Mouse (Mus musculus) left cerebral cortex, postnatal 36 days (tissue): ENCODE results near the gene BC051019. TPM values are rescaled to one million over a fixed set of nuclear protein-coding genes. Genes with fewer than 3 reads are reported as not detected.

Experiments
- DNase-seq, 2 experiments: peaks; one replicate each; pipeline ENCODE4 v3.0.0; 2021 to 2022; ENCODE audit warnings: low spot score in 2 of 2, mixed read lengths in 1 of 2
- intact Hi-C: fragments of 180-260 bp; cut with DNase I; formaldehyde crosslinking; loops from one replicate; pipeline ENCODE4 v1.15.1; 2025
- total RNA-seq, 2 experiments: library from RNA; stranded (reverse); gene quantifications; 2 replicates each; pipeline ENCODE4 v1.2.3; 2021

The BC051019 gene
- total RNA-seq = not detected

DNA sequence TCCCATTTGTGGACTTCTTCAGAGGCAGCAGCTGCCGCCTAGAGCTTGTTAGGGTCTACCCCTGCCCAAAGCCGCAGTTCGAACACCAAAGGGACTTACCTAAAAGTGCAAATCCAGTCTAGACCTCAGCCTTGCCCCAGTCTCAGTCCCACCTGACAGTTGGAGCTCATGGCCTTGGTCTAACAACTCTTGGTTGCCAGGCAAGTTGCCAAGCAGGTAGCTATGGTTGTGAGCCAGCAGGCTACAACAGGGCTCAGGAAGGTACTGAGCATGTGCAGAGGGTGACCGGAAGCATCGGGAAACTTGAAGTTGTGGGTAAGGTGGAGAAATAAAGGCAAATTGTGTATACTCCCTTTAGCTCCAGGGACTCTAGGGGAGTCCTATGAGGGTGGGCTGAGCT is at the start of gene BC051019:
Gene BC051019 (minus strand): TSS at position 154 of the 400 bp plus-strand sequence.
- DNase-seq = no peak
- intact Hi-C loops = no loop called here

DNA sequence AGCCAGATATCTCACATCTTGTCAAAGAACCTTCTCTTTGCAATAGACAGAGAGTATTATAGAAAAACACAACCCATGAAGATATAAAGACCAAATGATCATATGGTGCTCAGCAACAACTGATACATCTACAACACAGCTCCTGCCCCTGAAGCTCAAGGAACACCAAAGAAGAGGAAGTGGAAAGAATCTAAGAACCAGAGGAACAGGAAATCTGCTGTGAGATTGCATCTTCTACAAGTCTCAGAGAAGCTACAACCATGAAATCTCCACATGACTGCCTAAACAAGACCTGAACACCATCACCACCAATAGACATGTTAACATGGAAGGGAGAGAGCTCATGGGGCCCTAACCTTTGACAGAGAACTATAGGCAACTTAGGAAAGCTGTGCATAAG is 48.6 kb upstream of the BC051019 start:
- DNase-seq = no peak
- intact Hi-C loops = no loop called here

DNA sequence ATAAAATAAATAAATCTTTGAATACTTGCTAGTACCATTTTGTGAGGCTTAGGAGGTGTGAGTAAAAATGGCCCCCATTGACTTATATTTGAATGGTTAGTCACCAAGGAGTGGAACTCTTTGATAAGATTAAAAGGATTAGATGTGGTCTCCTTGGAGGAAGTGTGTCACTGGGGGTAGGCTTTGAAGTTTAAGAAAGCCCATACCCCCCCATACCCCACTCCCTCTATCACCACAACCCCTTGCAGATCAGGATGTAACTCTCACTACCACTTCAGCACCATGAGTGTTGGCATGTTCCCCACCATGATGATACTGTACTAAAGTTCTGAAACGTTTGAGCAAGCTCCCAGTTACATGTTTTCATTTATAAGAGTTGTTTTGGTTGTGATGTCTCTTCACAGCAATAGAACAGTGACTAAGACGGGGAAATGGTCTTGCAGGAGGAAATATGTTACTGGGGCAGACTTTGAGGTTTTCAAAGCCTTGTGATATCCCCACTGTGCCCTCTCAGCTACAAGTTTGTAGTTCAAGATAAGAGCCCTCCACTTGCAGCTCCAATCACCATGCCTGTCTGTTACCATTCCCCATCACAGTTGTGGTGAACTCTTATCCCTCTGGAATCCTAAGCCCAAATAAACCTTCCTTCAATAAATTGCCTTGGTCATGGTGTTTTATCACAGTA is 45.2 kb upstream of the BC051019 start:
- intact Hi-C loops = no loop called here
- no peak for DNase-seq

DNA sequence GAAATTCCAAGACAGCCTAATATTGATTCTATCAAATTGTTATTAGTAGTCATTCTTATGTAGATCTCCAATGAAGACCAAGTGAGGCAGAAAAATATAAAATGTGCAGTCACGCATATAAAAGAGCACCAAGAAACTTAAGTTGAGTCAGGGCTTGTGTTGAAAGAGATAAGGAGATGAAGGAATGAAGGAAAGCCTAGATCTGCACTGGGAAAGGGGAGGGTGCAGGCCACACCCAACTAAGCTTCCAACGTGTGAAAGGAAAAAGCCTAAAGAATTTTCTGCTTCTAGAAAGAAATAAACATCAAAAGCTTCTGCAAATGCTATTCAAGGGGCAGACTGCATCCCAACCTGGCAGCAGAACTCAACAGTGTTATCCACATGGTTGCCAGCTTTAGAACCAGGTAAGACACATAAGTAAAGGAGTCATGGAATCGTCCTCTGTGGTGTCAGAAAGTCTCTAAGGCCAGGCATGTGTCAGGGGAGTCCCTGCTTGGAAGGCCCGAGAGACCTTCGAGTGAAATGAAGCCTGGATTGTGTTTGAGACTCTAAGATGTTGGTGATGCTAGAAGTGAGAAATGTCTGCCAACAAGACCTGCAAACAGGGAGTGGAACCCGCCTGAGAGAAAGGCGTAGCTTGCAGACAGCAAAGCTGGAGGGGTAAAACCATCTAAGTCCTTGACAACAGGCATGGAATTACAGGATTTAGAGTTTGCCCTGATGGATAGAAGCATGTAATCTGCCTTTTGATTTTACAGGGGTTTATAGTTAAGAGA is 44.1 kb upstream of the BC051019 start:
- intact Hi-C loops = no loop called here
- DNase-seq = no peak

DNA sequence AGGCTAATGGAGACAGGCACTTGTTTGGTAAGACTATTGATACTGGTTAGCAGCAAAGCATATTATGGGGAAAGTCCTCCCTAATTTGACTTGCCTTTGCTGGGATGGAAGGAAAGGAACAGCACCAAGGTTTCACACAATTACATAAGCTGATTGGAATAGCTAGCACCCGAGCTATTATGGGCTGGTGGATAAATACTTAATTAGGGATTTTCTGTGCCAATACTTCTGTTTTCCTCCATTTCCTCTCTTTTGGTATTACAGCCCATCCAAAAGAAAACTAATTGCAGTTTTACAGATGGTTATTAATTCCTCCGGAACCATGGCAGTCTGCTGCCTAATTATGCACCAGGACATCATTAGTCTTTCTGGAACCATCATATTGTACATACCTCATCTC is 40.4 kb upstream of the BC051019 start:
- intact Hi-C loops = no loop called here
- no peak for DNase-seq

DNA sequence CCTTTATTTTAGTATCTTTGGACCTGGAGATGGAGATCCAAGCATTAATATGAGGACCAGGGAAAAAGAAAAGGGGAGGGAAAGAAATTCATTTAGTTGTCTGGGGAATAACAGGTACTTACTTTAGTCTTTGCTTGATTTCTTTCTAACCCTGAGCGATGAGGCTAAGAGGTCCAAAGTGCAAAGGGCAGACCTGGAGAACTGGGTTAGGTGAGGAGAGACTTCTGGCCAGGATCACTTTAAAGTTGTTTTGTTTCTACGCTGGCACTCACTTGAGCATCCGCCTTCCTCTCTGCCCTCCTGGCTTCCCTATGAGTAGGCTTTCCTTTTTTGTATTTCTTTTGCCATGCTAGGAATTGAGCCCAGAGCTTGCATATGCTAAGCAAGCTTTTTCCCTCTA is 32.6 kb upstream of the BC051019 start:
- intact Hi-C loops = loop anchor here (10.0 kb wide), 1 partner anchor 139 kb away; no protein-coding TSS in a partner anchor
- DNase-seq = no peak

DNA sequence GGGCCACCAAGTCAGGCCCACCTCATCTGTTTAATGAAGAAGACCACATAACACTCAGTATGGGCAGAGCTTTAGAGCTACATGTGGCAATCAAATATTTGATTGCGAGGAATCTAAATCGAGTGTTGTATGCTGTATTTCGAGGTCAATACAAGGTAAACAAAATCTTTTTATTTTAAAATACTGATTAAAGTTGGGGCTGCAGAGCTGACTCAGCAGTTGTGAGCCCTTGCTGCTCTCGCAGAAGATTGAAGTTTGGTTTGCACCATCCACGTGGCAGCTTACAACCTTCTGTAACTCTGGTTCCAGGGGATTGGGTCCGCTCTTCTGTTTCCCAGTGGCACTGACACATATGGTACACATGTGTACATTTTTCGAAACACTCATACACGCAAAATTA is 30.4 kb upstream of the BC051019 start:
- intact Hi-C loops = loop anchor here (10.0 kb wide), 1 partner anchor 141 kb away; no protein-coding TSS in a partner anchor
- no peak for DNase-seq

DNA sequence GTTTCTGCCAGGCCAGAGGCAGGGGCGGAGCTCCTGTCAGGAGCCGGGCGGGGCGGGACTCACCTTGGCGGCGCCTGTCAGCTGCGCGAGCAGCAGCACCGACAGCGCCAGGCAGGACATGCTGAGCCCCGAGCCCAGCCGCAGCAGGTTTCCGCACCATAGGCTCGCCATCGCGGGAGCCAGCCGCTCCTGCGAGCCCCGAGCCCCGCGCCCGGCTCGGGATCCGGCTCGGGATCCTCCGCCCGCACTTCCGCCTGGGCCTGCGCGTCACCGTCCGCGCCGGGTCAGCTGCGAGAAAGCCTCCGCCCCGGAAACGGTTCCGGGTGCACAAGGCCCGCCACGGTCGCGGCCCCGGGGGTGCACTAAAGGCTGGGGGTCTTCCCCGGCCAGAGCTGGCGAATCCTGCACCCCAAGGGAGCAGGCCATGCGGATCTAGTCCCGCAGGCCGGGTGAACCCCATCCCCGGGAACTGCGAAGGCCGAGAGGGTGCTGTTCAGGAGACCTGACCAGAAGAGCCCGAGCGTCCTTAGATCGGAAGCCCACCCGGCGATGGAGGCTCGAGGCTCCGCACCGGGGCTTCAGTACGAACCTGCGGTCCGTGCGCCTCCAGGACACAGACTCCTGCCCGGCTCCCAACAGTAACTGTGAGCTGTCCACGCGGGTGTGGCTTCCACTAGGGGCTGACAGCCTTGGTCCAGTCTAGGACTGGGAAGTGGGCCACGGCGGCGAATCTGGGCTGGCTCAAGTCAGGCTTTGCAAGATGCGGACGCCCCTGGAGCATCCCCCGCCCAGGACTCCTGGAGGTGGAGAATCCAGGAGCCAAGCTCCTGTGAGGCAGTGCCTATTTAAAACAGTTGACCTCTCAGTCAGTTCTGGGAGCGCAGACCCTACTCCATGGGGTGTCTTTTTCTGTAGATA is 28.6 kb upstream of the BC051019 start, which contains the start of gene Tmem9b:
Gene Tmem9b (minus strand): TSS at position 868 of the 918 bp plus-strand sequence.
- intact Hi-C loops = loop anchor here (10.0 kb wide), 1 partner anchor 143 kb away; no protein-coding TSS in a partner anchor
- DNase-seq = peak; percentile 88 to 91

DNA sequence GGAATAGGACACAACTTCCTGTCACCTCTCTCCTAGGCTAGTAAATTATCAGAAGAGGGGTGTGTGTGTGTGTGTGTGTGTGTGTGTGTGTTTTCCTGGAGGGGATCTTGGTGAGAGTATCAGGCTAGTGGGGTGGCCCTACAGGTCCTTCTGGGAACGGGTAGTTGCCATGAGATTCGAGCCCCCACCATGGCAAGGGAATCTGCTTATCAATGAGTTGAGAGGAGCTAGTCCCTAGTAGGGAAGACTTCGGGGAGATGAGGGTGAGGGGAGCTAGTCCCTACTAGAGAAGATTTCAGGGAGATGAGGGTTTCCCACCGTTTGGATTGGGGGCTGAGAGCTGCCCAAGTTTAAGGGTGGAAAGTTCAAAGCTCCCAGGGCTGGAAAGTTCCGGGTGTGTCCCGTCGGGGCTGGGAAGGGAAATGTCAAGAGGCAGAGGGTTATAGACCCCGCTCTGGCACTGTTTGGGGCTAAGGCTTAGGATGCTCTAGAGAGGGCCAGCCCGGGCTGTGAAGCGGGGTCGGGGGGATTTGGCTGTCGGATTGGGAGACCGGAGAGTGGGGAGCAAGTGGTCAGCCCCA is 27.9 kb upstream of the BC051019 start:
- intact Hi-C loops = loop anchor here (10.0 kb wide), 1 partner anchor 143 kb away; no protein-coding TSS in a partner anchor
- no peak for DNase-seq

DNA sequence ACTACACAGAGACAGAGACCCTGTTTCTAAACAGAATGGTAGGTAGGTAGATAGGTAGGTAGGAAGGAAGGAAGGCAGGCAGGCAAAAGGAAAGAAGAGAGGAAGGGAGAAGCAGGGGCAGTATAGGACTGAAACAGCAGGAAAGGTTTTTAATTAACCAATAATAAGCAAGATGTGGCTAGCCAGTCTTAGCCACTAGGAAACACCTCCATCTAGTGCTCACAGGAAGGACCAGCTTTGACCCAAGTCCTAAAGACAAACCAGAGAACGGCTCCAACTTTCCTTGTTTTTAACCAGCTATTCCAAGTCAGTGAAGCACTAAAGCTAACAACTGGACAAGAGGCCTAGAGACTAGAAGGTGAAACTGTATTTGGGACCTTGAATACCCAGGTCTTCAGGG is 24.1 kb upstream of the BC051019 start:
- intact Hi-C loops = no loop called here

DNA sequence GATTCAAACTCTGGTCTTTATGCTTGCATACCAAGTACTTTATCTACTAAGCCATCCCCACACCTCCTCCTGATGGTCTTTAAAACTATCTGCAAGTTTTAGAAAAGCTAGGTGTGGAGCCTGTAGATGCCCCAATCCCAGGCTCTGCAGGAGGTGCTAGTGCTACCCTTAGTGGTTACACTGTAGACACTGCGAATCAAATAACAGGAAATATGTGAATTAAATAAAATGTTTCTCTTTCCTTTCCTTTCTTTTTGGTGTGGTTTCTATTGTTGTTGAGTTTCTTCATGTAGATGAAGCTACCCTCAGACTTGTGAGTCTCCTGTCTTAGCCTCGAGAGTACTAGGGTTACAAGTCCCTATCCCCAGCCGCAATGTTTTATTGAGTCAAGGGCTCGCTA is 18.1 kb upstream of the BC051019 start:
- intact Hi-C loops = no loop called here
- no peak for DNase-seq

More for the DNA sequence above, 24.1 kb upstream of the BC051019 start:
- DNase-seq = no peak

DNA sequence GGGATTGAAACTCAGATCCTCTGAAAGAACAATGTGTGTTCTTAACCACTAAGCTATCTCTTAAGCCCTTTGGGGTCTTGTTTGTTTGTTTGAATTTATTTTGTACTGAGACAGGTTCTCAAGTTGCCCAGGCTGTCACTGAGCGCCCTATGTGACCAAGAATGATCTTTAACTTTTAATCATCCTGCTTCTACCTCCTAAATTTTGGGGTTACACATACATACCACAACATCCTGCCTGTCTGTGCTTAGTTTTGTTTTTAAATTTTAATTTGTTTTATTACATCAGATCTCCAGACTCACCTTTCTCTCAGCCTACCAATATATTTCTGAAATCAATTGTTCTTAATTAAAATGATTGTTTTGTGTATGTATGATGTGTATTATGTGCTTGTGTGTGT is 17.4 kb upstream of the BC051019 start:
- no peak for DNase-seq
- intact Hi-C loops = no loop called here

DNA sequence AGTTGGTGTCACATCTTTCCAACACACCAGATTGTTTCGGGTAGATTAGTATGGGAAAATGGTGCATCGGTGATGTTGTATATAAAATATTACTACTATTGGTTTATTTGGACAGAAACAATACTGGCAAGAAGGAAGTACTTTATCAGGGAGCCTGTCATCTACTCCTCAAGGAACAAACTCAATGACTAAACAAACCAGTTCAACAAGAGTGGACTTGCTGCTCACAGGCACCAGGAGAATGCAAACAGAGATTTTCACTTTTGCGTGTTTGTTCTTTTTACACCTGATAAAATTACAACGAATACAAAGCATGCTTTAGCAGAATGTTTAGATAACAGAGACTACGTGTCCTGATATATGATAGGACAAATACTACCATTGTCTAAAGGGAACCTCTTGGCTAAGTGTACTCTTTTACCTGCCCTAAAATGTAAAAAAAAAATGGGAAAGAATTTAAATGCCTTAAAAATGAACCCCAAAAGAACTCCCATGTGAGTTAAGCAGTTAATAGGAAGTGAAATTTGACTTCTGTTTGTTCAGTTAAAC is 16.2 kb upstream of the BC051019 start:
- DNase-seq = no peak
- intact Hi-C loops = no loop called here

DNA sequence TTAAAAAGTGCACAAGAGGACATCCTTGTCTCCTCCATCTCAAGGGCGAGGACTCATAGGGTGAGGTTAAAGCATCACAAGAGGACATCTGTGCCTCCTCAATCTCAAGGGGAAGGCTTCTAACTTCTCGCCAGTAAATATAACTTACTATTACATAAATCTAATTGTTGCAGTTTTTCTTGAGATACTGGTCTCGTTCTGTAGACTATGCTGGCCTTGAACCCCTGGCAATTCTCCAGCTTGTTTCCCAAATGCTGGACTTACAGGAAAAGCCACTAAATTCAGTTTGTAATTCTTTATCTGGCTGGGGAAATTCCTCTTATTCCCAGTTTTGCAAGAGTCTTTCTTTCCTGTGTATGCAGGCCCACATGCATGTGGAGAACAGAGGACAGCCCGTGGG is 11.2 kb upstream of the BC051019 start:
- DNase-seq = no peak
- intact Hi-C loops = no loop called here

DNA sequence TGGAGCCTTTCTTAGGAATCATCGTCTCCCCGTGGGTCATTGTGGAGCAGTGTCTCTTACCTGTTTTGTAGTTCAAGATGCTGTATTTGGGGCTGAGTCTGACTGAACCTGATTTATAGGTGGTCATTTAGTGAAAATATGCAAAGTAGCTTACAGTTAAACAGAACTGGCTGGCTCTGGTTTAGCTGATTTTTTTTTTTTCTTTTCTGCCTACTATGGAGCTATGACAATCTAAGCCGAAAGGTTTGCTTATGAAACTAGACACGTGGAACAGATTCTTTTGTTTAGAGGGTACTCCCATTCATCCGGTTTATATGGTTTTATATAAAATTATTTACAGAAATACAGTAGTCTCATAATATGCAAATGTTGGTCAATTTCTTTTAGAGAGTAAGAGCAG is 8.0 kb upstream of the BC051019 start, which contains the start of gene Ascl3:
Gene Ascl3 (minus strand): TSS at position 101 of the 400 bp plus-strand sequence.
- intact Hi-C loops = no loop called here
- DNase-seq = no peak

DNA sequence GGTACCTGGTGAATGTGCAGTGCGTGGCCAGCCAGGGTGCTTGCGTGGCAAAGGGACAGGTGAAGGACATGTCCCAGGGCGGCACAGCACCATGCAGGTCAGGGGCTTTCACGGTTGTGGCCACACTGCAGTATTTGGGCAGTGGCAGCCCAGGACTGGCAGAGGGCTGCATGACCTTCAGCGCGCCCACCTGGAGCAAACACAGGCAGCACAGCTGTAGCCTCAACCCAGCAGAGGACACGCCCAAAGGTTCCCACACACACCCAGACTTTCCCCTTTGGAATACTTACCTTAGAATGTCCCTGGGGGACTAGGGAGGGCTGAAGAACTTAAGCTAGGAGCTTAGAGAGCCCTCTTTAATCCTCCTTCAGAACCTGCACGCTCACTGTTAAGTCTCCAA is 536 bp downstream of the BC051019 start:
- DNase-seq = no peak
- intact Hi-C loops = no loop called here

DNA sequence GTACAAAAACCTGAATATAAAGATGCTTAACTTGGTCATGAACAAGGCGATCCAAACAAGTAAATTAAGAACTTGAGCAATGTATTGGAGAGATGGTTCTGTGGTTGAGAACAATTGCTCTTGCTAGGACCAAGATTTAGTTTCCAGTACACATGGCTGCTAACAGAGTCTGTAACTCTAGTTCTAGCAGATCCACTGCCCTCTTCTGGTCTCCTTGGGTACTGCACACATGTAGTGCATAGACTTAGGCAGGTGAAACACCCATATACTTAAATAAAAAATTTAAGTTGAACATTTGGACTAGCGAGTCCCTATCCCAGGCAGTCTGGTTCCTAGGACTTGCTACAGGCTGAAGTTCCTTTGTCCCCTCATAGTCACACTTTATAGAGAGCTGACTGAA is 1.0 kb downstream of the BC051019 start:
- no peak for DNase-seq
- intact Hi-C loops = no loop called here

DNA sequence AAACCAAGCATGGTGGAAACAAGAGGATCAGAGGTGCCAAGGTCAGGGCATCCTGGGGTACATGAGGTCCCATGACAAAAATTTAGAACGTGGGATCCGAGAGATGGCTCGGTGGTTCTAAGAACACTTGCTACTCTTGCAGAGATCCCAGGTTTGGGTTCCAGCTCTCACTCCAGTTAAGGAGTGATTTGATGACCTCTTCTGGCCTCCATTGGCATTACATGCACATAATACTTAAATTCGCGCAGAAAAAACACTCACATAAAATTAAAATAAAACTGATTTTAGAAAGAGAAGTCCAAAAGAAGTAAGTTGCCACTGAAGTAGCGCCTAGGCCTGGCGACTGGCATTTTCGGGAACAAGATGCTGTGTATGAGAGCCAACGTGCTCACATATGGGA is 4.4 kb downstream of the BC051019 start:
- intact Hi-C loops = loop anchor here (5.0 kb wide), 1 partner anchor 192 kb away; no protein-coding TSS in a partner anchor
- no peak for DNase-seq

DNA sequence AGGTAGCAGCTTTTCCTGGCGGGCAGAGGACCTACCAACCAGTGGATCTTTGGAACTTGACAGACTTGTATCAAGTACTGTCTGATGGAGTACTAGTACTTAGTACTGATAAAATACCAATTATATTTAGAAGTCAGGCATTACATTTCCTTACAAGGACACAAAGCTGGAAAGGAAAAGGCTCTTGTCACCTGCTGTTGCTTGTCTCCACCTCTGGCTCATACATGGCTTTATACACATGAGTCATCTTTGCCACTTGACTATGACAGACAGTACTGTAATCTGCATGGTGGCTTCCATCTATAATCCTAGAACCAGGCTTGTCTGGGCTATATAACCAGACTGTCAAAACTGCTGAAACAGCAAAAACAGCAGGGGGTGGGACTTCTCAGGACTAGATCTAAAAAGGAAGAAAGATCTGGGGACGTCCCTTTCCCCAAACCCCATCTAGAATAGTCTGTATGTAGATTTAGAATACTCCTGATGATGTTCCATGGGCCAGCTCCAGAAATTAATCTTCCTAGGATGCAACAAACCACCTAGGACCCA is 10.1 kb downstream of the BC051019 start:
- DNase-seq = no peak
- intact Hi-C loops = no loop called here
